Mouse (Mus musculus) bone marrow macrophage, adult 2 months (primary cell): ENCODE measurements around the gene Gm20388.

Experiments used
- CTCF ChIP-seq: IDR thresholded peaks from 2 replicates; pipeline ENCODE4 v1.5.1; 2012; ENCODE audit warnings: low read depth, mild to moderate bottlenecking, low read length, moderate library complexity
- POLR2A ChIP-seq: IDR thresholded peaks from 2 replicates; pipeline ENCODE4 v1.6.1; 2012; ENCODE audit warnings: mild to moderate bottlenecking, low read depth, low read length, borderline replicate concordance

GRCm38 (mm10) chr8:123254099-123254885 lies 3343.7 kb downstream of the Gm20388 start, which contains the start of the genes Zfp276 and Vps9d1:
- TF ChIP-seq CTCF (no peak), POLR2A (no peak)
